Mouse (Mus musculus): ENCODE results near the gene Serpinc1. TPM values are rescaled to one million over a fixed set of nuclear protein-coding genes. Genes with fewer than 3 reads are reported as not detected.
"Not testable (repeated sequence)": the region's sequence is repeated elsewhere in the genome, so short reads cannot be mapped to it uniquely, and the experiment has no call there.

Gene Serpinc1
- polyA plus RNA-seq, 1 experiment from 2014 or later = 3.9 TPM

DNA sequence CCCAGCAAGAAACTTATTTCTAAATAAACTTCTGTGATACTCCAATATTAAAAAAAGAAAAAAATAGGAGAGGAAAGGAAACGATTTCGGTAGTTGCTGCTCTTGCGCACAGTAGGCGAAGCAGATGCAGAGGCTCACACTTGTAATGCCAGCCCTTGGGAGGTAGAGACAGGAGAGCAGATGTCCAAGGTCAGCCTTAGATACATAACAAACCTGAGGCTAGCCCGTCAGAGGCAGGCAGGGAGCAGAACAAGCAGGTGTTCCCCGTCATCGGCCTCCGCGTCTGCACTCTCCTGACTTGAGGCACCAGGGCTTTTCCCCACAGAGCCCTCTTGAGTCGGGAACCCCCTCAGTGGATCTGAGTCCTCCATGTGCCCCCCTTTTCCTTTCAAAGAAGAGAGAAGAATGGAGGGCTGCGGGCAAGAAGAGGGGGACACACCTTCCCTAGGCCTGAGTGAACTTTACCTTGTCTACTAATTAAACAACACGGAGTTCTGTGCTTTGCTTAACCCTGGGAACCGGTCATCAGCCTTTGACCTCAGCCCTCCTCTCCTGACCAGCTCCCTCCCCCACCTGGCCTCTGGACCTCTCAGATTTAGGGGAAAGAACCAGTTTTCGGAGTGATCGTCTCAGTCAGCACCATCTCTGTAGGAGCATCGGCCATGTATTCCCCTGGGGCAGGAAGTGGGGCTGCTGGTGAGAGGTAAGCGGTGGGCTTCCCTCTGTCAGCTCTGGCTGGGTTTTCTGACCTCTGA, 8.7 kb downstream of the Serpinc1 start:
- 90% methylated on average over 17 of the region's 17 CpGs for WGBS

DNA sequence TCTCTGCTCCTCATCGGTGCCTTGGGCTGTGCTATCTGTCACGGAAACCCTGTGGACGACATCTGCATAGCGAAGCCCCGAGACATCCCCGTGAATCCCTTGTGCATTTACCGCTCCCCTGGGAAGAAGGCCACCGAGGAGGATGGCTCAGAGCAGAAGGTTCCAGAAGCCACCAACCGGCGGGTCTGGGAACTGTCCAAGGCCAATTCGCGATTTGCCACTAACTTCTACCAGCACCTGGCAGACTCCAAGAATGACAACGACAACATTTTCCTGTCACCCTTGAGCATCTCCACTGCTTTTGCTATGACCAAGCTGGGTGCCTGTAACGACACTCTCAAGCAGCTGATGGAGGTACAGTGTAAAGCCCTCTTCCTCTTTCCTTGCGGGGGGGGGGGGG, 11.0 kb downstream of the Serpinc1 start:
- Histone ChIP-seq H3K4me2 (no peak overlapping the region), H3K9ac (no peak overlapping the region), H3K27me3 (no peaks in the 10 kb centered on the region), H3K4me3 (no peak overlapping the region), H3K36me3 (no peaks in the 10 kb centered on the region), H3K9me3 (no peaks in the 10 kb centered on the region), H3K4me1 (replicated peaks) (no peaks in the 10 kb centered on the region), H3K27ac (no peak overlapping the region)
- 87% methylated on average over 14 of the region's 15 CpGs for WGBS
- ATAC-seq (ENCODE audit: low FRiP score) = no peak

More for the DNA sequence above, 8.7 kb downstream of the Serpinc1 start:
- H3K4me1 ChIP-seq (replicated peaks) = no peaks in the 10 kb centered on the region
- no peak overlapping the region for H3K4me2 ChIP-seq
- no peak overlapping the region for H3K4me3 ChIP-seq
- ATAC-seq (ENCODE audit: low FRiP score) = no peak
- no peaks in the 10 kb centered on the region for H3K9me3 ChIP-seq
- no peak overlapping the region for H3K9ac ChIP-seq
- no peak overlapping the region for H3K27ac ChIP-seq
- H3K36me3 ChIP-seq = no peaks in the 10 kb centered on the region
- no peaks in the 10 kb centered on the region for H3K27me3 ChIP-seq

DNA sequence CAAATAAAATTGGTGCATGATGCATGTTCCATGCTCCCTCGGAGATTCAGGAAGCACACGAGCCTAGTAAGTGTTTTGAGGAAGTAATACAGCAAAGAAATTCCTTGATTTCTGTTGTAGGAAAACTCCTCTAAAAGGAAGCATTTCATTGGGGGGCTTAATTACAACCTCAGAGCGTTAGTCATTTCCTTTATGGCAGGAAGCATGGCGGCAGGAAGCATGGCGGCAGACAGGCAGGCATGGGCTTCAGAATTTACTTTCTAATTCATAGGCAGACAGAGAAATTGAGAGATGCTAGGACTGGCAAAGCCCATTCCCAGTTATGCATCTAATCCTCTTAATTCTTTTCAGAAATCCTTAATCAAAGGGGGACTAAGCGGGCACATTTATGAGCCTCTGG, 15.5 kb downstream of the Serpinc1 start:
- WGBS = 90% methylated on average over 6 of the region's 6 CpGs
- Histone ChIP-seq H3K9ac (no peak overlapping the region), H3K27ac (no peak overlapping the region), H3K4me2 (no peak overlapping the region), H3K9me3 (no peaks in the 10 kb centered on the region), H3K36me3 (peaks cover 3% of the 10 kb centered on the region; the same call in 1 of the 2 replicates), H3K27me3 (no peaks in the 10 kb centered on the region), H3K4me3 (no peak overlapping the region), H3K4me1 (replicated peaks) (no peaks in the 10 kb centered on the region)
- ATAC-seq (ENCODE audit: low FRiP score) = no peak

DNA sequence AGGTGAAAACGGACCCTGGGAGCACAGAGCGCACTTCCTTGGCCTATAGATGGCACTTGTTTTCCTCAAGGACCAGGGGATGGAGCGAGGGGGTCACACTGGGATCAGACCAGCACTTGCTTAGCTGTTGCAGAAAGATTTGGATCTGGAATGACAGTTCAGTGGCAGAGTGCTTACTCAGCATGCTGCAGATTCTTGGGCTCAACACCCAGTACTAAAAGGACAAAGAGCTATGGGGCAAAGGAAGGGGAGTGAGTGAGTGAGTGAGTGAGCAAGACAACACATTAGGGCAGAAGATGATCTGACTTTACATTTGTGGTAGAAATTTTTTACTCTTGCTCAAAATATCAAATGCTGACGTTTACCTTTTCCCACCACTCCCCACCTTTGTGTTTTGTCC, 26.6 kb downstream of the Serpinc1 start:
- Histone ChIP-seq H3K9ac (no peak overlapping the region), H3K4me1 (replicated peaks) (no peaks in the 10 kb centered on the region), H3K27ac (no peak overlapping the region), H3K4me2 (no peak overlapping the region), H3K4me3 (no peak overlapping the region), H3K9me3 (no peaks in the 10 kb centered on the region), H3K36me3 (peaks cover 34% of the 10 kb centered on the region), H3K27me3 (no peaks in the 10 kb centered on the region)
- ATAC-seq (ENCODE audit: low FRiP score) = no peak
- 67% methylated on average over 4 of the region's 4 CpGs for WGBS

DNA sequence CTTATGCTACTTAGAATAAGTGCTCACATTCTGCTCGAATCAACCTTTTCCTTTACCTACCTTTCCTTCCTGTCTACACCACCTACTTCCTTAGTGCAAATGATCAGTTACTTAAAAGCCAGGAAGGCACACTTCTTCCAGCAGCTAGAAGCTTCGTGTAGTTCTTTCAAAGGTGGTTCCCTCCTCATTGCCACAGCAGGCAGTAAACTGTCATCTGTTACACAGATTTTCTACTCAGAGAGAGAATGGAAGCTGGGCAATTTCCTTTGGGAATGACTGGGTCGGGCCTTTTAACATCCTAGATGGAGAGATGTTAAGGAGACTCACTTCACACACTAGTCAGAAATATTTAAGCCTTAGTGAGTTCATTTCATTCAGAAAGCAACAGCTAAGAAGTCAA, 27.1 kb downstream of the Serpinc1 start:
- Histone ChIP-seq H3K4me1 (replicated peaks) (no peaks in the 10 kb centered on the region), H3K4me3 (no peak overlapping the region), H3K27ac (no peak overlapping the region), H3K9ac (no peak overlapping the region), H3K27me3 (no peaks in the 10 kb centered on the region), H3K4me2 (no peak overlapping the region), H3K9me3 (no peaks in the 10 kb centered on the region), H3K36me3 (peaks cover 32% of the 10 kb centered on the region)
- ATAC-seq (ENCODE audit: low FRiP score) = no peak
- WGBS = 73% methylated on average over 3 of the region's 3 CpGs

DNA sequence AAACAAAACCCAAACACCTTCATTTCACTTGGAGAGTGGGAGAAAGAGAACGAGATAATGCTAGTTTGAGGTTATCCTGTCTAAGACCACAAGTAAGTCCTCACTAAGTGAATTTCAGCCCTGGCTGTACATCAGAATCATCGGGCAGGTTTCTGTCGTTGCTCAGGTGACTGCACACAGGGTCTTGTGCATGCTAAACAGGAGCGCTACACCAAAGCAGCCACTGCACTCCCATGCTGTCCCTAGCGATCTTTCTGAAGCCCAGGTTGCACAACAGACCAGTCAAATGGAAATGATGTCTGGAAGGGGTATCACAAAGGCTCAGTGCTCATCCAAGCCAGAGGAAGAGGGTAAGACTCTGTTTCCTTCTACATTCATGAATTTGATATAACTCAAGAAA, 28.1 kb downstream of the Serpinc1 start:
- 83% methylated on average over 5 of the region's 5 CpGs for whole genome bisulfite sequencing
- no peak overlapping the region for H3K9ac ChIP-seq
- no peak for ATAC-seq (ENCODE audit: low FRiP score)

GRCm38 (mm10) chr1:161008038-161008437, 29.7 kb downstream of the Serpinc1 start:
- Histone ChIP-seq H3K9me3 (no peaks in the 10 kb centered on the region), H3K27ac (no peak overlapping the region), H3K4me3 (no peak overlapping the region), H3K27me3 (no peaks in the 10 kb centered on the region), H3K4me2 (no peak overlapping the region), H3K4me1 (replicated peaks) (no peaks in the 10 kb centered on the region), H3K36me3 (peaks cover 41% of the 10 kb centered on the region), H3K9ac (no peak overlapping the region)
- 96% methylated on average over 2 of the region's 2 CpGs for WGBS
- no peak for ATAC-seq (ENCODE audit: low FRiP score)

More for the DNA sequence above, 28.1 kb downstream of the Serpinc1 start:
- Histone ChIP-seq H3K27me3 (no peaks in the 10 kb centered on the region), H3K27ac (no peak overlapping the region), H3K9me3 (no peaks in the 10 kb centered on the region), H3K4me1 (replicated peaks) (no peaks in the 10 kb centered on the region), H3K4me3 (no peak overlapping the region), H3K36me3 (peaks cover 33% of the 10 kb centered on the region), H3K4me2 (no peak overlapping the region)

DNA sequence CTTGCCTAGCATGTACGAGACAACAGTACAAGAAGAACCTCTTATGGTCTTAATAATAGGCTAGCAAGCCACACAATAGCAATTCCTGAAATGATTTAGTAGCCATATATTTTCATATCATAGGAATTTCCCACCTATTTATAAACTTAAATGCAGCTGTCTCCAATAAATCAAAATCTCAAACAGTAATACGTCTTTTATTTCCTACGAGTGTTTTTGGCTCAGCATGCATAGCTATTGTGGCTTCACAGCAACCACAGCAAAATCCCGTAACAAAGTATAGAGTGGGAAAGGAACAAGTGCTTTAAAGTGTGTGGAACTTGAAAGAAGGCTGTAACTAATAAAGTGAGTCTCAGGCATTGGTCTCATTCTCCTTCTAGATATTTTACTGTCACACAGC, 32.1 kb downstream of the Serpinc1 start:
- no peak for ATAC-seq (ENCODE audit: low FRiP score)
- 92% methylated on average over 4 of the region's 4 CpGs for WGBS
- peaks cover 35% of the 10 kb centered on the region for H3K36me3 ChIP-seq
- H3K27ac ChIP-seq = no peak overlapping the region
- no peaks in the 10 kb centered on the region for H3K27me3 ChIP-seq
- no peak overlapping the region for H3K9ac ChIP-seq
- H3K4me2 ChIP-seq = no peak overlapping the region
- no peak overlapping the region for H3K4me3 ChIP-seq
- H3K4me1 ChIP-seq (replicated peaks) = no peaks in the 10 kb centered on the region
- H3K9me3 ChIP-seq = no peaks in the 10 kb centered on the region

GRCm38 (mm10) chr1:161016378-161016777, 38.0 kb downstream of the Serpinc1 start:
- H3K36me3 ChIP-seq = peaks cover 58% of the 10 kb centered on the region
- H3K9me3 ChIP-seq = no peaks in the 10 kb centered on the region
- no peak for ATAC-seq (ENCODE audit: low FRiP score)
- H3K9ac ChIP-seq = no peak overlapping the region
- H3K4me3 ChIP-seq = no peak overlapping the region
- 92% methylated on average over 2 of the region's 2 CpGs for WGBS
- no peak overlapping the region for H3K4me2 ChIP-seq
- H3K27ac ChIP-seq = no peak overlapping the region
- H3K4me1 ChIP-seq (replicated peaks) = no peaks in the 10 kb centered on the region
- no peaks in the 10 kb centered on the region for H3K27me3 ChIP-seq

DNA sequence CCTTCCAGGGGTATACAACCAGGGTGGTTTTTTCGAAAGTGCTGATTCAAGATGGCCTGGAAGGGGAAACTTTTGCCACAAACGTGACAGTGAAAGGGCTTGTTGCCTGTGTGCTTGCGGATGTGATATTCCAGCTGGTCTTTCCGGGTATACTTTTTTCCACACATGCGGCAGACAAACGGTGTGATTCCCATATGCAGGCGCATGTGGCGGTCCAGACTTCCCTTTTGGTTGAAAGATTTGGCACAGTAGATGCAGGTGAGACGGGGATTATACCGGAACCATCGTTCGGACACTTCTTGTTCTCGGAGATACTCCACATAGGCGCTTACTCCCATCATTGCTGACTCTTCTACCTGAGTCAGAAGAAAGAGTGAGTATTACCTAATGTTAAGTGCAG, 41.7 kb downstream of the Serpinc1 start:
- Histone ChIP-seq H3K27me3 (no peaks in the 10 kb centered on the region), H3K9ac (no peak overlapping the region), H3K27ac (no peak overlapping the region), H3K4me1 (replicated peaks) (no peaks in the 10 kb centered on the region), H3K4me2 (no peak overlapping the region), H3K9me3 (no peaks in the 10 kb centered on the region), H3K36me3 (peaks cover 50% of the 10 kb centered on the region), H3K4me3 (no peak overlapping the region)
- no peak for ATAC-seq (ENCODE audit: low FRiP score)
- WGBS = 96% methylated on average over 14 of the region's 14 CpGs

DNA sequence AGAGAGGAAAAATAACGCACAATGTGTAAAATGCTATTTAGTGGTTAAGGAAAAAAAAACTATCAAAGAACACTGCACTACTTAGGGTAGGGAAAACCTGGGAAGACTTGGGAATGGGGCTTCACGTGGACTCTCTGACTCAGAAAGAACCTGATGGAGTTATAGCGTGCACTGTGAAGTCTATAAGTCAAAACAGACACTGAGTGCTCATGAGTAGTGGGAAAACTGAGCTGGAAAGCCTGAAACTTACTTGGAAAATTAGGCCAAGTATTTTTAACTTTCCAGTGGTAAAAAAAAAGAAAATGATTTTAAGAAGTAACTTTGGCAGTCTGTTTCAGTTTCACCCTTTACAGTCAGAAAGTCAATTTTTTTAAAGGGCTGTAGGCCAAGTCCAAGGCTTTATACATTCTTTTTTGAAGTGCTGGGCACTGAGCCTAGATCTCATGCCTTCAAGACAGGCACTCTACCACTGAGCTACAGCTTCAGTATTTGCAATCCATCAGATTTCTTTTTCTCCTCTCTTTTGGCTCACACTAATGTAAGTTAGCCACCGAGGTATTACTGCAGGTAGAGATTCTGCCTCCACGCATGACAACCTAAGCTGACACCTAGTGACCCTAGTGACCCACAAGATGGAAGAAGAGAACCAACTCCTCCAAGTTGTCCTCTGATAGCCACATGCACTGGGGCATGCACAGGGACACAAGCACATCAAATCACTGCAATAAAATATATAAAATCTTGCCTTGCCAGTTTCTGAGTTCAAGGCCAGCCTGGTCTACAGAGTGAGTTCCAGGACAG, 47.2 kb downstream of the Serpinc1 start:
- no peak overlapping the region for H3K27ac ChIP-seq
- no peaks in the 10 kb centered on the region for H3K27me3 ChIP-seq
- H3K36me3 ChIP-seq = peaks cover 43% of the 10 kb centered on the region
- H3K4me2 ChIP-seq = no peak overlapping the region
- no peak overlapping the region for H3K9ac ChIP-seq
- H3K4me3 ChIP-seq = no peak overlapping the region
- no peak for ATAC-seq (ENCODE audit: low FRiP score)
- WGBS = 92% methylated on average over 5 of the region's 5 CpGs
- H3K9me3 ChIP-seq = no peaks in the 10 kb centered on the region
- no peaks in the 10 kb centered on the region for H3K4me1 ChIP-seq (replicated peaks)

DNA sequence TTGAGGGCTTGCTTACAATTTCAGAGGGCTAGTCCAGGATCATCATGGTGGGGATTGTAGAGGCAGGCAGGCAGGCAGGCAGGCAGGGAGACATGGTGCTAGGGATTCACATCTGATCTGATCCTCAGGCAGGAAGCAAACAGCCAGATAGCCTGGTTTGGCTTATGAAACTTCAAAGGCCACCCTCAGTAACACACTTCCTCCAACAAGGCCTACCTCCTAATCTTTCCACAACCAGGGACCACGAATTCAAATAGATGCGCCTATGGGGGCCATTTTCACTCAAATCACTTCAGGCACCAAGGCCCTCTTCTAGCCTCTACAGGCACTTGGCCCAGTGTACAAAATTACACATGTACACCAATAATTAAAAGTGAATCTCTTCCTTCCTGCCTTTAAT, 48.8 kb downstream of the Serpinc1 start:
- Histone ChIP-seq H3K27ac (no peak overlapping the region), H3K4me1 (replicated peaks) (0 out of 2 replicates have a peak, but pooled peaks cover 7% of the 10 kb centered on the region), H3K4me3 (no peak overlapping the region), H3K4me2 (no peak overlapping the region), H3K9me3 (no peaks in the 10 kb centered on the region), H3K36me3 (peaks cover 50% of the 10 kb centered on the region), H3K9ac (no peak overlapping the region), H3K27me3 (no peaks in the 10 kb centered on the region)
- 92% methylated on average over 2 of the region's 2 CpGs for WGBS
- no peak for ATAC-seq (ENCODE audit: low FRiP score)

GRCm38 (mm10) chr1:161028427-161028826, 50.0 kb downstream of the Serpinc1 start:
- H3K9ac ChIP-seq; H3K4me3 ChIP-seq; H3K27me3 ChIP-seq; ATAC-seq (ENCODE audit: low FRiP score); H3K9me3 ChIP-seq; H3K27ac ChIP-seq; H3K4me2 ChIP-seq: not testable (repeated sequence)
- Histone ChIP-seq H3K36me3 (peaks cover 54% of the 10 kb centered on the region), H3K4me1 (replicated peaks) (peaks cover 11% of the 10 kb centered on the region)
- 94% methylated on average over 1 of the region's 1 CpGs for WGBS

All from hindbrain, embryonic 13.5 days (tissue).